Mouse (Mus musculus) bone marrow macrophage, adult 2 months (primary cell): ENCODE results near the gene Sgcd.

Experiments
- CTCF ChIP-seq: IDR thresholded peaks from 2 replicates; pipeline ENCODE4 v1.5.1; 2012; ENCODE audit warnings: low read depth, mild to moderate bottlenecking, low read length, moderate library complexity
- POLR2A ChIP-seq: IDR thresholded peaks from 2 replicates; pipeline ENCODE4 v1.6.1; 2012; ENCODE audit warnings: mild to moderate bottlenecking, low read depth, low read length, borderline replicate concordance

DNA sequence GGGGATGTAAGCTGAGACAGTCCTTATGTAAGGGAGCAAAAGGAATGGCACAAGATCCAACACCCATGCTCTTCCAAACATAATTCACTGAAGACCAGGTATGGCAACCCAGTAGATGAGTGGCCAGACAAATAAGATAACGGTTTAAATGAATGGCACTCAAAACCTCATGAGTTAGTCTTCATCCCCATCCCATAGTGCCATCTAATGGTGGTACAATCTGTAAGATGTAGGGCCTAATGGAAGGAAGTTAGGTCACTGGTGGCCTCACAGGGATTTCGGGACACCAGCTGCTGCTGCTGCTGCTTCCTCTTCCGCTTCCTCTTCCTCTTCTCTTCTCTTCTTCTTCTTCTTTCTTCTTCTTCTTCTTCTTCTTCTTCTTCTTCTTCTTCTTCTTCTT is 601.0 kb downstream of the Sgcd start:
- TF ChIP-seq CTCF (no peak), POLR2A (no peak)
